Mouse (Mus musculus): ENCODE data around the gene Pde1b.

Pde1b gene

GRCm38 (mm10) chr15:103509317-103509716, 6.5 kb downstream of the Pde1b start:
- no peak for DNase-seq (ENCODE audit: low spot score)

GRCm38 (mm10) chr15:103511652-103512051, 8.8 kb downstream of the Pde1b start:
- no peak for DNase-seq (ENCODE audit: low spot score)

DNA sequence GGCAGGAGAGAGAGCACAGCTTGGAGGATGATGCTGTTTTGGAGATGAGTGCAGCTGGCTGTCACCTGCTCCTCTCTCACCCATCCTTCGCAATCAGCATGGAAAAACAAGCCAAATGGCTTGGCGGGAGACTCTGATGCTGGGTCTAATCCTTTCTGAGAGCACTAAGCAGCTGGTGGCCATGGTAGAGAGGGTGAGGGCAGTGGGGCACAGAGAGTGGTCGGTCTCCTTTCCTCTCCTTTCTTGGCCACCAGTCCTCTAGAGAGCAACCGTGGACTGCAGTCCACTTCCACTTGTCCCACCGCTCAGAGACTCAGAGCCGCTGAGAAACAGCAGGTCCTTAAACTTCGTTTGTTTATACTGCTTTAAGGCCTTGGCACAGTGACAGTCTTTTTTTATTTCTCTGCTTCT, 10.8 kb downstream of the Pde1b start:
- no peak for DNase-seq (ENCODE audit: low spot score)

- no peak for DNase-seq (ENCODE audit: low spot score)
Measured at GRCm38 (mm10) chr15:103514119-103514518, 11.3 kb downstream of the Pde1b start.

- DNase-seq (ENCODE audit: low spot score): no peak
Measured at GRCm38 (mm10) chr15:103514914-103515313, 12.1 kb downstream of the Pde1b start.

DNA sequence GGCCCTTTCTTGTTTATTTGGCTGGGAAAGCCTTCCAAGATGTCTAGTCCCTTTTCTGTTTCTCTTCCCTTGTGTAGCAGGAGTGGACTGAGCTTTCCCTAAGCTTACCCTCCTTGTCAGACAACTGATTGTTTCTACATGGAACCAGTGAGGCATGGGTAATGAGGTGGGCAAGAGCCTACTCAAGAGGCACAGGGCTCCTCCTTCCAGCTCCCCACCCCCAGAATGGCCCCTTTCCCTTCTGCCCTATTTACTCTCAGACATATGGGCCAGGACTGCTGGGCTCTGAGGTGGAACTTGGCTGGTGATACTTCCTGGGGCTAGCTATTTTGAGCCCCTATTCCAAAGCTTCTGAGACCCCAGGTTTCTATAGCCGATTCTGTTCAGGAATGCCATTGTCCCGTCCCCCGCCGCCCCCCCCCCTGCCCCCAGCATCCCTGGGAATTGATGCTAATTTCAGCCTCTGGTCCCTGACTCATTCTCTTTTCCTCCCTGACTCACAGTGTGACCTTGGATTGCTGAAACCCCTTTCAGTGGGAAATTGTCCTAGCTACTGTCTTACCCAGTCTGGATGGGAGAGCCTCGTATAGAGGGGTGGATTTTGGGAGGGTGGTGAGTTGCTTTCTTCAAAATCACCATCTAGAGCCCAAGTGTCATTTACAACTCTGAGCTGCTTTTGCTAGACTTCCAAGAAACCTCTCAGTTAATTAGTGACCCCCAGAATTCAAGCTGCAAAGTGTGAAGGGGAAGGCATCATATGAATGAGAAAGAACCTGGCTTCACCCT, 16.0 kb downstream of the Pde1b start:
- DNase-seq (ENCODE audit: low spot score): no peak

- DNase-seq (ENCODE audit: low spot score): no peak
Measured at GRCm38 (mm10) chr15:103519386-103520378, 16.8 kb downstream of the Pde1b start.

GRCm38 (mm10) chr15:103522458-103523099, 19.7 kb downstream of the Pde1b start:
- no peak for DNase-seq (ENCODE audit: low spot score)

- no peak for DNase-seq (ENCODE audit: low spot score)
Measured at GRCm38 (mm10) chr15:103523156-103523555, 20.3 kb downstream of the Pde1b start.

GRCm38 (mm10) chr15:103530372-103530771, 27.5 kb downstream of the Pde1b start:
- no peak for DNase-seq (ENCODE audit: low spot score)

GRCm38 (mm10) chr15:103534054-103534620, 31.3 kb downstream of the Pde1b start:
- no peak for DNase-seq (ENCODE audit: low spot score)

DNA sequence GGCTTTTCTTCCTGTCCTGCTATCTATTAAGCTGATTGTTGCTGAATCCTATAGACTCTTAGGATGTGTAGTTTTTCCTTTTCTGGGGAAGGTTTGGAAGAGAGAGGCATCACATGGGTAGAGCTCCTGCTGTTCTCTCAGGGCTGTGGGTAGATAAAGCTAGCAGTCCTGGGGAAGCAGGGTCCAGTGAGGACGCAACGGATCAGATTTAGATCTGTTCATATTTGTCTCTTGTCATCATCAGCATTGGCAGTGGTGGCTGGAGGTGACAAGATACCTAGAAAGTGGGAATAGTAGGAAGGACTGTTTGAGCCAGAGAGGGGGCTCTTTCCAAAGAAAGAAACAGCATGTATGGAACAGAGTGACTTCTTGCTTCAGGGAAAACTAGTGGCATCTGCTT, 32.2 kb downstream of the Pde1b start:
- DNase-seq (ENCODE audit: low spot score): no peak

GRCm38 (mm10) chr15:103535786-103536185, 33.0 kb downstream of the Pde1b start:
- DNase-seq (ENCODE audit: low spot score): no peak

- DNase-seq (ENCODE audit: low spot score): no peak
Measured at GRCm38 (mm10) chr15:103536456-103536855, 33.6 kb downstream of the Pde1b start.

GRCm38 (mm10) chr15:103537011-103537821, 34.4 kb downstream of the Pde1b start:
- no peak for DNase-seq (ENCODE audit: low spot score)

GRCm38 (mm10) chr15:103537822-103538213, 35.0 kb downstream of the Pde1b start, which contains the start of gene Ppp1r1a:
Gene Ppp1r1a, minus strand, starts transcription at chr15:103538003.
- no peak for DNase-seq (ENCODE audit: low spot score)

- no peak for DNase-seq (ENCODE audit: low spot score)
Measured at GRCm38 (mm10) chr15:103539259-103539658, 36.4 kb downstream of the Pde1b start.

DNA sequence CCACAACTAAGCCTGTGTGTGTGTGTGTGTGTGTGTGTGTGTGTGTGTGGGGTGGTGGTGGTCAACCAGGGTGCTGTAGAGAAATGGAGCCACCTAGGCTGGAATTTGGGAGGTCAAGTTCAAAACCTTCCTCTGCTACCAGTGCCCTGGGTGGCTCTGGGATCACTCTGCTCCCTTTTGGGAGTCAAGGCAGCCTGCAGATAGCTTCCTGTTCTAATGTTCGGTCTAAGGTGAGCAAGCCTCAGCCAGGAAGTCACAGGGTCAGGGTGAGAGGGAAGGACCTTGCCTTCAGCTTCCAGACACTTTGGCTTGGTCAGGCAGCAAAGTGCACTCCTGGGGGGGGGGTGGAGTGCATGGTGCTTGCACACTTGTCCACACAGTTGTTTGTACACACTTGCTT, 37.8 kb downstream of the Pde1b start:
- DNase-seq (ENCODE audit: low spot score): no peak

DNA sequence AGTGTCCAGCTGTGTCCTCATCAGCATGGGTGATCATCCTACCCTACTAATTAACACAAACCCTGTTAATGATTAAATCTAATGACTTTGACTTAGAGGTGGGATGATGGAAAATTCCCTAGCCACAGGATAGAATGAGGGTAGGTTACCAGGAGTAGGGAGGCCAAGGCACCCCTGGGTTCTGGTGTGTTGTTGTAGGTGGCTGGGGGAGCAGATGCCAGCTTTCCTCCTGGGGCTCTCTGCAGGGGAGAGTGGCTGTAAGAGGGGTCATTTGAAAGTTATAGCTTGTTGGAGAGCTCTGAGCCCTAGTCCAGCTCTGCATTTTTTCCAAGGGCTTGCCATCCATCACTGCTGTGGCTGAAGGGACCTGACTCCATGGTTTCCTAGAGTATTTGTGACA, 39.7 kb downstream of the Pde1b start:
- DNase-seq (ENCODE audit: low spot score): no peak

GRCm38 (mm10) chr15:103547983-103548382, 45.1 kb downstream of the Pde1b start:
- no peak for DNase-seq (ENCODE audit: low spot score)

DNA sequence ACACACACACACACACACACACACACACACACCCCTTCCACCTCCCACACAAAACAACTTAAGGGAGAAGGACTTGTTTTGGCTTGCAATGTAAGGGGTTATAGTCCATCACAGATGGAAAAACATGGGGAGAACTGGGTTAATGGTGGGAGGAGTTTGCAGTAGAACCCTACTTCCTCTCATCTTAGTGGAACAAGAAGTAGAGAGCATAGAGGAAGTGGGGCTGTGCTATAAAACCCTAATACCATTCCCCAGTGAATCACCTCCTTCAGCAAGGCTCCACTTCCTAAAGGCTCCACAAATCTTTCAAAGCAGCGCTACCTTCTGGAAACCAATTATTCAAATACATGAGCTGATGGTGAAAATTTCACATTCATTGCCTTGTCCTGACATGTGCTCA, 46.6 kb downstream of the Pde1b start:
- DNase-seq (ENCODE audit: low spot score): no peak

All from urinary bladder, postnatal 10 days (tissue).